In the genomic region with DNA sequence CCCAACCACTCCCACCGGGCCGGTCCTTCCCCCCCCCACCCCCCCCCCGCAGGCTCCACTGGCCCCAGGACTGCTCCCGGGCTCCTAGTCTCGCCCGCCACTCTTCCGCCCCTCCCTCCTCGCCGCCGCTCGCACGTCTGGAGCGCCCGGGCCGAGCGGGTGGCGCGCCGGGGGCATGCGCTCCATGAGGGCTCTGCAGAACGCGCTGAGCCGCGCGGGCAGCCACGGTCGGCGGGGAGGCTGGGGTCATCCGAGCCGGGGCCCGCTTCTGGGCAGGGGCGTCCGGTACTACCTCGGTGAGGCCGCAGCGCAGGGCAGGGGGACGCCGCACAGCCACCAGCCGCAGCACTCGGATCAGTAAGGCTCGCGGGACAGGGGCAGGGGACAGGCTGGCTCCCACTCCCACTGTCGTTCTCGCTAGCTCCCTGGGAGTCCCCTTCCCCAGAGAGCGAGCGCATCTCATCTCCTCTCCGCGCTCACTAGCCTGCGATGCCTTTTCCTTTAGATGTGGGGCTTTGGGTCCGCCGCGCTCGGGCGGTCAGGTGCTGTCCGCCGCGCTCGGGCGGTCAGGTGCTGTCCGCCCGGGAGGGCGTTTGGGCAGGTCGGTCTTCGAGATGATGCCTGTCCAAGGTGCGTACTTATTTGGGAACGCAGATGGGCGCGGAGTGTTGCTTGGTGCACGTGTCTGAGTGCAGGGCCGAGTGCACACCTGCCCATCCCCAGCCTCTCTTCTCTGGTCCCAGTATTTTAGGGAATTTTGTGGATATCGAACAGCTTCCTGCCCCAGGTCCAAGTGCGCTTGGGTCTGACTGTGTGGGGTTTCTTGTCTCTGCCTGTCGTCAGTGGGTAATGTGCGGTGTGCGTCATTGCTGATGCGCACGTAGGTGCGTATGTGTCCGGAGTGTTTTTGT, we compare ENCODE assay signal across 8 mouse cellular contexts. TPM values are rescaled to one million over a fixed set of nuclear protein-coding genes. Genes with fewer than 3 reads are reported as not detected.
DNase-seq lines count a peak whose midpoint lies in the region; ATAC-seq and TF ChIP-seq lines count a peak whose summit lies in the region.

No protein-coding gene starts in this region.

- ATAC-seq in common myeloid progenitor, adult 5-6 weeks (replicated peaks; ENCODE audit: low read depth, poor library complexity, severe bottlenecking): peak; percentile 39
- peak; percentile 93 for ATAC-seq in hindbrain, embryonic 12.5 days (ENCODE audit: low FRiP score)
- peak; percentile 82 for ATAC-seq in limb, embryonic 14.5 days (ENCODE audit: low FRiP score, low read depth)

- H3K27me3 ChIP-seq in hindbrain, embryonic 12.5 days: peaks cover 32% of the 10 kb centered on the region
- H3K27me3 ChIP-seq in limb, embryonic 14.5 days (ENCODE audit: control insufficient read depth, insufficient read depth, low read length): peaks cover 21% of the 10 kb centered on the region

- H3K27ac ChIP-seq in hindbrain, embryonic 12.5 days: 0 out of 2 replicates have a peak overlapping the region, but pooled peaks have one; percentile 12
- H3K27ac ChIP-seq in limb, embryonic 14.5 days (replicated peaks; ENCODE audit: low read depth, low read length): no peak overlapping the region

- H3K4me2 ChIP-seq in hindbrain, embryonic 12.5 days (replicated peaks): peak overlapping the region; percentile 98
- H3K4me2 ChIP-seq in limb, embryonic 14.5 days (replicated peaks; ENCODE audit: low read depth, low read length, severe bottlenecking): peak overlapping the region; percentile 99

- no peaks in the 10 kb centered on the region for H3K36me3 ChIP-seq in hindbrain, embryonic 12.5 days
- no peaks in the 10 kb centered on the region for H3K36me3 ChIP-seq in limb, embryonic 14.5 days (ENCODE audit: control insufficient read depth, insufficient read depth, low read length)

- H3K9me3 ChIP-seq in hindbrain, embryonic 12.5 days (replicated peaks): no peaks in the 10 kb centered on the region
- H3K9me3 ChIP-seq in limb, embryonic 14.5 days (ENCODE audit: control insufficient read depth, low read length): no peaks in the 10 kb centered on the region

- DNase-seq in layer of hippocampus, adult 11-12 months (ENCODE audit: low spot score): peak; percentile 52
- DNase-seq in layer of hippocampus, adult 9-10 months (ENCODE audit: low spot score): no peak
- DNase-seq in MN1 (ENCODE audit: low spot score): peak; percentile 92
- no peak for DNase-seq in limb, embryonic 14.5 days (ENCODE audit: low spot score)
- DNase-seq in retina, postnatal 1 day: peak; percentile 28
- no peak for DNase-seq in spleen, postnatal 4 days (ENCODE audit: low spot score in 2 of 2)

- peak overlapping the region; percentile 75 for H3K4me3 ChIP-seq in hindbrain, embryonic 12.5 days
- H3K4me3 ChIP-seq in limb, embryonic 14.5 days (replicated peaks; ENCODE audit: low read length): peak overlapping the region; percentile 69

- no peak for TF ChIP-seq POLR2A in limb, embryonic 14.5 days (IDR thresholded peaks at IDR 0.05; ENCODE audit: borderline replicate concordance, extremely low read depth, insufficient read depth, insufficient read length)

- H3K9ac ChIP-seq in hindbrain, embryonic 12.5 days: peak overlapping the region; percentile 81
- H3K9ac ChIP-seq in limb, embryonic 14.5 days (ENCODE audit: low read depth, low read length, severe bottlenecking): peak overlapping the region; percentile 59

- under 1% methylated on average over 58 of the region's 79 CpGs for WGBS in hindbrain, embryonic 12.5 days
- 3% methylated on average over 34 of the region's 79 CpGs for WGBS in limb, embryonic 14.5 days

- peaks cover 9% of the 10 kb centered on the region; the same call in 1 of the 2 replicates for H3K4me1 ChIP-seq in hindbrain, embryonic 12.5 days
- peaks cover 4% of the 10 kb centered on the region; the same call in 1 of the 2 replicates for H3K4me1 ChIP-seq in limb, embryonic 14.5 days (ENCODE audit: control insufficient read depth, insufficient read depth, low read length)

RNA-seq across cellular contexts. Expression of gene Gls2, which starts 0.5 kb away (rescaled TPM):
- 4.3 and 5.8 TPM in 2 replicates for total RNA-seq in common myeloid progenitor, adult 5-6 weeks (2017)
- 0.61 and 0.70 TPM in 2 replicates for polyA plus RNA-seq in hindbrain, embryonic 12.5 days (2016; fragmentation: Nextera tagmentation; extraction: Ambion mirVana)
- polyA plus RNA-seq in limb, embryonic 14.5 days (2012; rRNA removed): 4.8 and 5.8 TPM in 2 replicates
- 2.0 and 2.5 TPM in 2 replicates for polyA plus RNA-seq in limb, embryonic 14.5 days (2014; fragmentation: Nextera tagmentation; extraction: Ambion mirVana)

RNA-seq across cellular contexts. Expression of gene Rbms2, which starts 14.7 kb away (rescaled TPM):
- total RNA-seq in common myeloid progenitor, adult 5-6 weeks (2017): 4.7 and 8.7 TPM in 2 replicates
- 22.5 and 25.5 TPM in 2 replicates for polyA plus RNA-seq in hindbrain, embryonic 12.5 days (2016; fragmentation: Nextera tagmentation; extraction: Ambion mirVana)
- 113 and 117 TPM in 2 replicates for polyA plus RNA-seq in limb, embryonic 14.5 days (2012; rRNA removed)
- polyA plus RNA-seq in limb, embryonic 14.5 days (2014; fragmentation: Nextera tagmentation; extraction: Ambion mirVana): 33.8 and 35.9 TPM in 2 replicates

RNA-seq across cellular contexts. Expression of gene Spryd4, which starts 16.8 kb away (rescaled TPM):
- total RNA-seq in common myeloid progenitor, adult 5-6 weeks (2017): 18.1 and 24.8 TPM in 2 replicates
- 24.5 and 25.6 TPM in 2 replicates for polyA plus RNA-seq in hindbrain, embryonic 12.5 days (2016; fragmentation: Nextera tagmentation; extraction: Ambion mirVana)
- polyA plus RNA-seq in limb, embryonic 14.5 days (2012; rRNA removed): 22.3 and 27.4 TPM in 2 replicates
- 36.9 and 38.7 TPM in 2 replicates for polyA plus RNA-seq in limb, embryonic 14.5 days (2014; fragmentation: Nextera tagmentation; extraction: Ambion mirVana)

RNA-seq across cellular contexts. Expression of gene Mip, which starts 30.8 kb away (rescaled TPM):
- total RNA-seq in common myeloid progenitor, adult 5-6 weeks (2017): 1.2 TPM in 1 of 2 replicates, not detected in the other
- not detected in 2 replicates for polyA plus RNA-seq in hindbrain, embryonic 12.5 days (2016; fragmentation: Nextera tagmentation; extraction: Ambion mirVana)
- polyA plus RNA-seq in limb, embryonic 14.5 days (2012; rRNA removed): 0.88 and 1.7 TPM in 2 replicates
- 0.17 and 0.37 TPM in 2 replicates for polyA plus RNA-seq in limb, embryonic 14.5 days (2014; fragmentation: Nextera tagmentation; extraction: Ambion mirVana)

RNA-seq across cellular contexts. Expression of gene Timeless, which starts 37.1 kb away (rescaled TPM):
- 98.6 and 102 TPM in 2 replicates for total RNA-seq in common myeloid progenitor, adult 5-6 weeks (2017)
- 46.2 and 53.7 TPM in 2 replicates for polyA plus RNA-seq in hindbrain, embryonic 12.5 days (2016; fragmentation: Nextera tagmentation; extraction: Ambion mirVana)
- 31.7 and 32.4 TPM in 2 replicates for polyA plus RNA-seq in limb, embryonic 14.5 days (2012; rRNA removed)
- 48.6 and 54.7 TPM in 2 replicates for polyA plus RNA-seq in limb, embryonic 14.5 days (2014; fragmentation: Nextera tagmentation; extraction: Ambion mirVana)

Comparison
In these comparisons a context has a peak if more than half of its experiments do, and no peak if none do; other contexts are left out.
1. DNase-seq: peak in layer of hippocampus, adult 11-12 months (single experiment), MN1 (single experiment) and retina, postnatal 1 day (single experiment); none in layer of hippocampus, adult 9-10 months (single experiment), limb, embryonic 14.5 days (single experiment) and spleen, postnatal 4 days (0 of 2).
2. ATAC-seq: peak in every context shown above with its lines; median percentile 93 in hindbrain, embryonic 12.5 days; 82 in limb, embryonic 14.5 days; 39 in common myeloid progenitor, adult 5-6 weeks.